Mouse (Mus musculus) neural tube, embryonic 14.5 days (tissue): ENCODE results near the gene Cp. TPM values are rescaled to one million over a fixed set of nuclear protein-coding genes. Genes with fewer than 3 reads are reported as not detected.
"Not testable (repeated sequence)": the region's sequence is repeated elsewhere in the genome, so short reads cannot be mapped to it uniquely, and the experiment has no call there.

Experiments used
- ATAC-seq: fragments of 200-750 bp; cut with Nextera tagmentation; 2 replicates; pipeline ENCODE4 v1.8.0; 2017; ENCODE audit warnings: low read depth, mild to moderate bottlenecking, moderate TSS enrichment, moderate library complexity
- H3K27ac ChIP-seq: fragments of 300-500 bp; sonication (generic); 2 replicates; pipeline ENCODE4 v1.5.1; 2014; ENCODE audit warnings: low read depth, mild to moderate bottlenecking, control low read depth, low read length, moderate library complexity, mixed read lengths
- H3K27me3 ChIP-seq: fragments of 300-500 bp; sonication (generic); 2 replicates; pipeline ENCODE4 v1.6.1; 2014; ENCODE audit warnings: low read length; ENCODE audit not compliant: control insufficient read depth, insufficient read depth
- H3K36me3 ChIP-seq: fragments of 300-500 bp; sonication (generic); 2 replicates; pipeline ENCODE4 v1.6.1; 2014; ENCODE audit warnings: low read length, mixed read lengths; ENCODE audit not compliant: control insufficient read depth, insufficient read depth
- H3K4me1 ChIP-seq: fragments of 300-500 bp; sonication (generic); 2 replicates; pipeline ENCODE4 v1.6.1; 2014; ENCODE audit warnings: low read length; ENCODE audit not compliant: control insufficient read depth, insufficient read depth
- H3K4me2 ChIP-seq: fragments of 300-500 bp; sonication (generic); 2 replicates; pipeline ENCODE4 v1.6.1; 2014; ENCODE audit warnings: mild to moderate bottlenecking, low read depth, low read length, control low read depth
- H3K4me3 ChIP-seq: fragments of 300-500 bp; sonication (generic); 2 replicates; pipeline ENCODE4 v1.5.1; 2014; ENCODE audit warnings: low read depth, low read length, control low read depth, mixed read lengths
- H3K9ac ChIP-seq: fragments of 300-500 bp; sonication (generic); replicated peaks from 2 replicates; pipeline ENCODE4 v1.6.1; 2014; ENCODE audit warnings: low read depth, mild to moderate bottlenecking, control low read depth, low read length, mixed read lengths
- H3K9me3 ChIP-seq: fragments of 300-500 bp; sonication (generic); 2 replicates; pipeline ENCODE4 v1.6.1; 2016; ENCODE audit warnings: low read length; ENCODE audit not compliant: control insufficient read depth
- WGBS: fragments of 180-500 bp; shearing (Covaris S2); extraction: QIAGEN DNeasy Blood & Tissue Kit; methylation state at CpG from one replicate; pipeline ENCODE4 v1.1.7; 2014; 5-methylcytosine and 5-hydroxymethylcytosine counted together
- polyA plus RNA-seq: library from polyadenylated mRNA; unstranded; fragments of >200 nt; fragmentation: Nextera tagmentation; extraction: Ambion mirVana; gene quantifications from 2 replicates; pipeline ENCODE4 v1.2.1, GENCODE M21; 2014

Gene Cp
- polyA plus RNA-seq, 1 experiment from 2014 or later: 4.5 TPM

DNA sequence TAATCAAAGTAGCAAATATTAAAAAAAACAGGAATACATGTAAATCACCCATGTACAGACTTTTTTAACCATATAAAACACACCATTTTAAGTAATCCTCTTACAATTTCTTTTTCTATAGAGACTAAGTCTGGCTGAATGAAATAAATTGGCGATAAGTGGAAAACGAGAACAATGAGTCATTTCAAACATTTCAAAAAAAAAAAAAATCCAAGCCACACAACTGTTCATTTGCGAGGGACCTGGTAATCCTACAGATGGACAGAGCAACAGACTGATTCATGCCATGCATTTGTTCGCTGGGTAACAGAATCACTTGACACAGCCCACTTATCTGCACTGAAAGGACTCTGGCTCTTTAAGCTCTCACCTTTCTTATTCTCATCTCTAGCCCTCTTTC lies 35.5 kb downstream of the Cp start:
- Histone ChIP-seq H3K36me3 (peaks cover 3% of the 10 kb centered on the region; the same call in 1 of the 2 replicates), H3K27me3 (no peaks in the 10 kb centered on the region), H3K4me2 (no peak overlapping the region), H3K4me3 (no peak overlapping the region), H3K27ac (no peak overlapping the region), H3K9me3 (no peaks in the 10 kb centered on the region), H3K4me1 (no peaks in the 10 kb centered on the region), H3K9ac (no peak overlapping the region)
- 83% methylated on average over 4 of the region's 4 CpGs for WGBS
- ATAC-seq: no peak

GRCm38 (mm10) chr3:19999551-19999950 lies 42.7 kb downstream of the Cp start:
- Histone ChIP-seq H3K4me3 (no peak overlapping the region), H3K4me2 (no peak overlapping the region), H3K9ac (no peak overlapping the region), H3K9me3 (no peaks in the 10 kb centered on the region), H3K27me3 (no peaks in the 10 kb centered on the region), H3K36me3 (peaks cover 10% of the 10 kb centered on the region), H3K4me1 (no peaks in the 10 kb centered on the region), H3K27ac (no peak overlapping the region)
- 93% methylated on average over 2 of the region's 2 CpGs for WGBS
- no peak for ATAC-seq

DNA sequence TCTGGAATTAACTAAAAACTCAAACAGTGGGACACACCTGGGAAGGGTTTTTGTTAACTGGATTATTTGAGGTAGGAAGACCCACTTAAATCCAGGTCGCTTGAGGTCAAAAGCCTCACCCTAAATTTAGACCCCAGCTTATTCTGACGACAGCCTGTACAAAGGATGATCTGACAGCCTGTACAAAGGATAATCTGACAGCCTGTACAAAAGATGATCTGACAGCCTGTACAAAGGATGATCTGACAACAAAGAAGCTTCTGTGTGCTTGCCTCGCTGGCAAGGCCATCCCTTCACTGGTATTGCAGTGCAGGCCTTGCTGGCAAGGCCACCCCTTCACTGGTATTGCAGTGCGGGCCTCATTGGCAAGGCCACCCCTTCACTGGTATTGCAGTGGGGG lies 44.0 kb downstream of the Cp start:
- H3K4me2 ChIP-seq: no peak overlapping the region
- H3K4me1 ChIP-seq: no peaks in the 10 kb centered on the region
- H3K27ac ChIP-seq: no peak overlapping the region
- H3K27me3 ChIP-seq: no peaks in the 10 kb centered on the region
- 77% methylated on average over 4 of the region's 4 CpGs for WGBS
- no peak overlapping the region for H3K4me3 ChIP-seq
- H3K36me3 ChIP-seq: peaks cover 10% of the 10 kb centered on the region
- no peak overlapping the region for H3K9ac ChIP-seq
- no peaks in the 10 kb centered on the region for H3K9me3 ChIP-seq
- ATAC-seq: no peak

- 84% methylated on average over 5 of the region's 5 CpGs for WGBS
- Histone ChIP-seq H3K36me3 (peaks cover 13% of the 10 kb centered on the region; the same call in 1 of the 2 replicates), H3K9me3 (no peaks in the 10 kb centered on the region), H3K4me3 (no peak overlapping the region), H3K27ac (no peak overlapping the region), H3K4me1 (no peaks in the 10 kb centered on the region), H3K9ac (no peak overlapping the region), H3K27me3 (no peaks in the 10 kb centered on the region), H3K4me2 (no peak overlapping the region)
- no peak for ATAC-seq
Observed at GRCm38 (mm10) chr3:20002786-20003185, 45.9 kb downstream of the Cp start.

GRCm38 (mm10) chr3:20004422-20004821 lies 47.6 kb downstream of the Cp start:
- H3K9me3 ChIP-seq: no peaks in the 10 kb centered on the region
- no peaks in the 10 kb centered on the region for H3K27me3 ChIP-seq
- H3K4me3 ChIP-seq: no peak overlapping the region
- H3K36me3 ChIP-seq: peaks cover 13% of the 10 kb centered on the region; the same call in 1 of the 2 replicates
- no peaks in the 10 kb centered on the region for H3K4me1 ChIP-seq
- no peak overlapping the region for H3K4me2 ChIP-seq
- no peak for ATAC-seq
- H3K9ac ChIP-seq: no peak overlapping the region
- H3K27ac ChIP-seq: no peak overlapping the region
- WGBS: 95% methylated on average over 8 of the region's 8 CpGs

GRCm38 (mm10) chr3:20005611-20006010 lies 48.8 kb downstream of the Cp start:
- H3K36me3 ChIP-seq: peaks cover 14% of the 10 kb centered on the region

DNA sequence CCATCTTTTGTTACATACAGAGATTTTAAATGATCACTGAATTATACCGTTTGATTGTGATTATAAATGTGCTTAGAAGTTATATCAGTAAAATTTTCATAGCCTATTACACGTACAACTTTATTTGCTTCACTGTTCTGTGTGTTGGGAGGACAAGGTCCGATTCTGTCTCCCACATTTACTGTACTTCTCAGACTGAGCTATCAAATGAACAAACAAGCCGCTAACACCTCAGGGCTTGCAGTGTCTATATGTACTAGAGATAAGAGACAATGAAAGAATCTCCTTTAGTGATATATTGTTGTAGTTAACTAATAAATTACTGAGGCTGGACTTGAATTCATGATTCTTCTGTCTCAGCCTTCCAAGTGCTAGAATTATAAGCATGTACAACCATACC lies 50.4 kb downstream of the Cp start:
- H3K27me3 ChIP-seq: no peaks in the 10 kb centered on the region
- H3K4me3 ChIP-seq: no peak overlapping the region
- H3K27ac ChIP-seq: no peak overlapping the region
- no peak for ATAC-seq
- WGBS: 97% methylated on average over 4 of the region's 4 CpGs
- H3K9ac ChIP-seq: no peak overlapping the region
- H3K36me3 ChIP-seq: peaks cover 14% of the 10 kb centered on the region
- H3K9me3 ChIP-seq: no peaks in the 10 kb centered on the region
- no peak overlapping the region for H3K4me2 ChIP-seq
- no peaks in the 10 kb centered on the region for H3K4me1 ChIP-seq

More at GRCm38 (mm10) chr3:20005611-20006010, 48.8 kb downstream of the Cp start:
- no peak overlapping the region for H3K9ac ChIP-seq
- no peak for ATAC-seq
- H3K4me1 ChIP-seq: no peaks in the 10 kb centered on the region
- H3K4me3 ChIP-seq: no peak overlapping the region
- H3K27ac ChIP-seq: no peak overlapping the region
- H3K4me2 ChIP-seq: no peak overlapping the region
- H3K9me3 ChIP-seq: no peaks in the 10 kb centered on the region
- 80% methylated on average over 1 of the region's 1 CpGs for WGBS
- H3K27me3 ChIP-seq: no peaks in the 10 kb centered on the region

DNA sequence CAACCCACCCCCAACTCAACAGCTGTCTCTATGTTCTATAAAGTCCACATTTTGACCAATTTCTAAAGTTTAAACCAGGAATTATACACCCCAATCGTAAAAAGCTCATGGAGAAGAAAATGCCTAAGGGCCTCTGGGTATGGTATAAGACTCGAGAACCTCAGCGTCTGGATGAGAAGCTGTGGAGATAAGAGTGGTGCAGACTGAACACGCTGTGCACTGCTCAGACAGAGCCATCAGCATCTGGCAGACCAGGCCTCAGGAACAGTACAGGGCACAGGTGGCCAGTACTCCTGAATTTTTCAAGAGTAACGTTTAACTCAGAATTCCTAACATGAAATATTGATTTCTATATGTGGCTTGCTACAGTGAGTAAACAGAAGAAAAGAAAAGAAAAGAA lies 50.9 kb downstream of the Cp start:
- H3K4me1 ChIP-seq: no peaks in the 10 kb centered on the region
- no peak overlapping the region for H3K27ac ChIP-seq
- H3K4me2 ChIP-seq: no peak overlapping the region
- H3K4me3 ChIP-seq: no peak overlapping the region
- H3K36me3 ChIP-seq: peaks cover 14% of the 10 kb centered on the region
- no peak overlapping the region for H3K9ac ChIP-seq
- ATAC-seq: no peak
- 88% methylated on average over 5 of the region's 5 CpGs for whole genome bisulfite sequencing
- no peaks in the 10 kb centered on the region for H3K27me3 ChIP-seq
- H3K9me3 ChIP-seq: no peaks in the 10 kb centered on the region

DNA sequence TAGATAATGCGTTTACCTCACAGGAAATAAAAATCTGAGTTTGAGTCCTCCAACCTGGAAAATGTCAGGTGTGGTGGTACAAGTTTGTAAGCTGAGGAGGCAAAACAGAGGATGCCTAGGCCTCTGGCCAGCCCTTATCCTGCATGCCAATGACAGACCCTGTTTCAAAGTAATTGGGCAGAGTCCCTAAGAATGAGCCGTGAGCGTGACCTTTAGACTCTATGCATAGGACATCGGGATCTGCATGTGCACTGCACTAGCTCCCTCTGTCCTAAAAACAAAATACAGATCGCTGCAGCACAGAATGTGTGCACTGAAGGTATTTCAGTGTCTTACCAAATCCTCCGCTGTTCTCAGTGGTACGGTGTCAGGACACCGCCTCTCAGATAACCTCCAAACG lies 53.6 kb downstream of the Cp start:
- no peak overlapping the region for H3K4me2 ChIP-seq
- ATAC-seq: no peak
- no peak overlapping the region for H3K27ac ChIP-seq
- no peak overlapping the region for H3K9ac ChIP-seq
- no peaks in the 10 kb centered on the region for H3K9me3 ChIP-seq
- 92% methylated on average over 9 of the region's 9 CpGs for WGBS
- no peaks in the 10 kb centered on the region for H3K27me3 ChIP-seq
- no peaks in the 10 kb centered on the region for H3K4me1 ChIP-seq
- H3K36me3 ChIP-seq: peaks cover 15% of the 10 kb centered on the region
- no peak overlapping the region for H3K4me3 ChIP-seq

DNA sequence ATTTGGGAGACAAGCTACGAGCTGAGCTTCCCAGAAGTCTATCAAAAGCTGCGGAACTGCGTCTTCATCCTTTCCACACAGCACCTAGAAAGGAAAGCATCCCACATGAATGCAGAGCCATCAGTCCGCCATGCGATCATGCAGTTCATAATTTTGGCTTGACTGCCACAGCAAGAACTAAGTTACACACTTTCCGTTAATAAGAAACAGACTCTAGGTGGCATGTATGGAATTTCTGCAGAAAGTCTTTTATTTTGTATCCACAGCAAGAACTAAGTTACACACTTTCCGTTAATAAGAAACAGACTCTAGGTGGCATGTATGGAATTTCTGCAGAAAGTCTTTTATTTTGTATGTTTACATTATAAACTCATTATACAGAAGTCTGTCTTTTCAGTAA lies 54.1 kb downstream of the Cp start:
- not testable (repeated sequence) for H3K9me3 ChIP-seq, ATAC-seq, H3K9ac ChIP-seq, H3K4me2 ChIP-seq, H3K4me3 ChIP-seq, H3K4me1 ChIP-seq, H3K27ac ChIP-seq, H3K27me3 ChIP-seq
- H3K36me3 ChIP-seq: peaks cover 20% of the 10 kb centered on the region
- WGBS: 94% methylated on average over 7 of the region's 7 CpGs
